Mouse (Mus musculus) lung, embryonic 14.5 days (tissue): Measurements from ENCODE around the gene Slc31a2. TPM values are rescaled to one million over a fixed set of nuclear protein-coding genes. Genes with fewer than 3 reads are reported as not detected.

Experiments used
- ATAC-seq: fragments of 200-750 bp; cut with Nextera tagmentation; 2 replicates; pipeline ENCODE4 v1.8.0; 2017; ENCODE audit warnings: mild to moderate bottlenecking, moderate TSS enrichment, moderate library complexity; ENCODE audit not compliant: insufficient read depth
- DNase-seq: peaks from one replicate; pipeline ENCODE4 v3.0.0-alpha.2; 2015
- H3K27ac ChIP-seq: fragments of 300-500 bp; sonication (generic); 2 replicates; pipeline ENCODE4 v1.5.1; 2014; ENCODE audit warnings: low read depth, mild to moderate bottlenecking, moderate library complexity
- H3K27me3 ChIP-seq: fragments of 300-500 bp; sonication (generic); 2 replicates; pipeline ENCODE4 v1.6.1; 2014; ENCODE audit warnings: low read length, control low read depth; ENCODE audit not compliant: insufficient read depth
- H3K36me3 ChIP-seq: fragments of 300-500 bp; sonication (generic); 2 replicates; pipeline ENCODE4 v1.6.1; 2014; ENCODE audit warnings: control low read depth; ENCODE audit not compliant: insufficient read depth
- H3K4me1 ChIP-seq: fragments of 300-500 bp; sonication (generic); 2 replicates; pipeline ENCODE4 v1.6.1; 2014; ENCODE audit warnings: antibody characterized with exemption, control low read depth; ENCODE audit not compliant: insufficient read depth
- H3K4me2 ChIP-seq: fragments of 300-500 bp; sonication (generic); 2 replicates; pipeline ENCODE4 v1.6.1; 2014; ENCODE audit warnings: mild to moderate bottlenecking
- H3K4me3 ChIP-seq: fragments of 300-500 bp; sonication (generic); 2 replicates; pipeline ENCODE4 v1.5.1; 2014; ENCODE audit warnings: low read depth, low read length
- H3K9ac ChIP-seq: fragments of 300-500 bp; sonication (generic); 2 replicates; pipeline ENCODE4 v1.6.1; 2014
- H3K9me3 ChIP-seq: fragments of 300-500 bp; sonication (generic); 2 replicates; pipeline ENCODE4 v1.6.1; 2016; ENCODE audit warnings: low read depth, low read length, control low read depth
- CTCF ChIP-seq: IDR thresholded peaks from 2 replicates; pipeline ENCODE4 v1.5.1; 2016; ENCODE audit warnings: antibody characterized with exemption, low read depth
- WGBS: fragments of 180-500 bp; shearing (Covaris S2); extraction: QIAGEN DNeasy Blood & Tissue Kit; methylation state at CpG from one replicate; pipeline ENCODE4 v1.1.7; 2014; 5-methylcytosine and 5-hydroxymethylcytosine counted together
- polyA plus RNA-seq: library from polyadenylated mRNA; unstranded; fragments of >200 nt; fragmentation: Nextera tagmentation; extraction: Ambion mirVana; gene quantifications from 2 replicates; pipeline ENCODE4 v1.2.1, GENCODE M21; 2014

The Slc31a2 gene
- polyA plus RNA-seq, 1 experiment from 2014 or later = 14.7 TPM

- H3K4me3 ChIP-seq = no peak overlapping the region
- no peak overlapping the region for H3K27ac ChIP-seq
- TF ChIP-seq CTCF = no peak
- no peaks in the 10 kb centered on the region for H3K9me3 ChIP-seq
- no peak overlapping the region for H3K9ac ChIP-seq
- no peaks in the 10 kb centered on the region for H3K36me3 ChIP-seq
- no peaks in the 10 kb centered on the region for H3K27me3 ChIP-seq
- WGBS = 38% methylated on average over 5 of the region's 5 CpGs
- H3K4me2 ChIP-seq = no peak overlapping the region
- no peak for DNase-seq
- ATAC-seq = no peak
- no peaks in the 10 kb centered on the region for H3K4me1 ChIP-seq
Measured at GRCm38 (mm10) chr4:62281319-62281718, 19.0 kb downstream of the Slc31a2 start.

- no peak for TF ChIP-seq CTCF
- H3K9ac ChIP-seq = no peak overlapping the region
- H3K27ac ChIP-seq = no peak overlapping the region
- WGBS = 87% methylated on average over 7 of the region's 7 CpGs
- H3K9me3 ChIP-seq = no peaks in the 10 kb centered on the region
- H3K4me1 ChIP-seq = 0 out of 2 replicates have a peak, but pooled peaks cover 7% of the 10 kb centered on the region
- H3K36me3 ChIP-seq = no peaks in the 10 kb centered on the region
- no peak overlapping the region for H3K4me2 ChIP-seq
- no peak for ATAC-seq
- no peaks in the 10 kb centered on the region for H3K27me3 ChIP-seq
- no peak for DNase-seq
- H3K4me3 ChIP-seq = no peak overlapping the region
Measured at GRCm38 (mm10) chr4:62282969-62283368, 20.6 kb downstream of the Slc31a2 start.

GRCm38 (mm10) chr4:62285576-62285975 is 23.2 kb downstream of the Slc31a2 start:
- H3K27me3 ChIP-seq = no peaks in the 10 kb centered on the region
- no peak for TF ChIP-seq CTCF
- WGBS = 65% methylated on average over 8 of the region's 8 CpGs
- no peaks in the 10 kb centered on the region for H3K9me3 ChIP-seq
- H3K4me1 ChIP-seq = 0 out of 2 replicates have a peak, but pooled peaks cover 8% of the 10 kb centered on the region
- DNase-seq (no peak), ATAC-seq (no peak)
- H3K9ac ChIP-seq = no peak overlapping the region
- H3K27ac ChIP-seq = no peak overlapping the region
- H3K4me3 ChIP-seq = no peak overlapping the region
- H3K4me2 ChIP-seq = peak overlapping the region; percentile 76
- H3K36me3 ChIP-seq = no peaks in the 10 kb centered on the region

GRCm38 (mm10) chr4:62286257-62286991 is 24.1 kb downstream of the Slc31a2 start:
- WGBS = under 1% methylated on average over 55 of the region's 55 CpGs
- peak; percentile 96 for ATAC-seq
- no peak for TF ChIP-seq CTCF

GRCm38 (mm10) chr4:62286992-62287900 is 24.9 kb downstream of the Slc31a2 start:
- peak overlapping the region; percentile 62 for H3K9ac ChIP-seq
- no peaks in the 10 kb centered on the region for H3K9me3 ChIP-seq
- H3K4me3 ChIP-seq = peak overlapping the region; percentile 66
- 8% methylated on average over 12 of the region's 12 CpGs for WGBS
- ATAC-seq = peak; percentile 15; the same call in 1 of the 2 replicates
- H3K4me1 ChIP-seq = 0 out of 2 replicates have a peak, but pooled peaks cover 8% of the 10 kb centered on the region
- no peaks in the 10 kb centered on the region for H3K27me3 ChIP-seq
- TF ChIP-seq CTCF = no peak
- H3K4me2 ChIP-seq = peak overlapping the region; percentile 76
- DNase-seq = peak; percentile 51
- no peaks in the 10 kb centered on the region for H3K36me3 ChIP-seq
- peak overlapping the region; percentile 30; the same call in 1 of the 2 replicates for H3K27ac ChIP-seq

More at GRCm38 (mm10) chr4:62286257-62286991, 24.1 kb downstream of the Slc31a2 start:
- Histone ChIP-seq H3K36me3 (no peaks in the 10 kb centered on the region), H3K27me3 (no peaks in the 10 kb centered on the region), H3K9me3 (no peaks in the 10 kb centered on the region), H3K9ac (peak overlapping the region; percentile 62), H3K4me1 (0 out of 2 replicates have a peak, but pooled peaks cover 8% of the 10 kb centered on the region), H3K27ac (peak overlapping the region; percentile 70; the same call in 1 of the 2 replicates), H3K4me3 (peak overlapping the region; percentile 66), H3K4me2 (peak overlapping the region; percentile 76)
- peak; percentile 88 for DNase-seq

- Histone ChIP-seq H3K27me3 (no peaks in the 10 kb centered on the region), H3K36me3 (no peaks in the 10 kb centered on the region), H3K9me3 (no peaks in the 10 kb centered on the region), H3K9ac (no peak overlapping the region), H3K4me2 (no peak overlapping the region), H3K4me1 (0 out of 2 replicates have a peak, but pooled peaks cover 8% of the 10 kb centered on the region), H3K4me3 (no peak overlapping the region), H3K27ac (no peak overlapping the region)
- no peak for TF ChIP-seq CTCF
- WGBS = 85% methylated on average over 7 of the region's 7 CpGs
- ATAC-seq = no peak
- no peak for DNase-seq
Measured at GRCm38 (mm10) chr4:62289226-62289625, 26.9 kb downstream of the Slc31a2 start.
